Mouse (Mus musculus): ENCODE data around the gene Col20a1. TPM values are rescaled to one million over a fixed set of nuclear protein-coding genes. Genes with fewer than 3 reads are reported as not detected.

Gene Col20a1
- 6.5 and 8.9 TPM in 2 replicates for polyA plus RNA-seq (2012; rRNA removed)

GRCm38 (mm10) chr2:180986449-180986848, at the start of gene Col20a1:
Col20a1 (plus strand) TSS chr2:180986535.

DNA sequence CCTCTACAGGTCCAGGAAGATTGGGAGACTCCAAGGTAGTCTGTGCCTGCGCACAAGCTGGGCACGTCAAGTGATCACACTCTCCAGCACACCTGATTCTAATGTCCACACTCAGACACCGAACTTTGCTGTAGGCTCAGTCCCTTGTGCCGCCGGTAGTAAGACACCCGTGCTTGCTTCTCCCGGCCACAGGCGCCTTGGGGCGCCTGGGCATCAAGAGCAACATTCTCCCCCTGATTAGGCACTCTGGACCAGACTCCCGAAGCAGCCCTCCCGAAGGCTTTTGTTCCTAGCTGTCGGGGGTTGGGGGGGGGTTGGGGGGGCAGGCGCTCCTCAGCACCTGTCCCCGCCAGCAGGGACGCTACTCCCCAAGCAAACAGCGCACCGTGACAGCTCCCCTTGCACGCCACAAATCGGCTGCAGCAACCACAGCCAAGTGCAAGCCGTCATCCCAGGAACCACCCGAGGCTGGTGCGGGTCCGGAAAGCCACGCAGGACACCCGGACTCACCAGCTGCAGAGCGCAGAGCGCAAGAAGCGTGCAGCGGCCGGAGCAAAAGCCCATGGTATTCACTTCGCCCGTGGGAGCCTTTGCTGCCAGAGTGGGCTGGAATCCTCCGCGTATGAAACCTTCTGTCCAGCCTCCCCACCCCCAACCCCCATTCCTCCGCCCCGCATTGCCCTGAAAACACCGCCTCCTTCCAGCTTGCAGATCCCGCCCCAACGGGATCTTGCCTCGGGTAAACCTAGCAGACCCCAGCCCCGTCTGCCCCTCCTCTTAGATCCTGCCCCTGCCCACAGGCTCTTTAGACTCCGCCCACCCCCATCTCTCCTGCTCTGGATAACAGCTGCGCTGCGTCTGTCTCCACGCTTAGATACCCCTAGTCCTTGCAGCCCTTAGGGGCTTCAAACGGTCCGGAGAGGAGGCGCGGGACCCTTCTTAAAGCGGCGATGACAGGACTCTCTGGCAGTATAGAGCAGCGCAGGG, 32.0 kb upstream of the Col20a1 start, which contains the start of gene Nkain4:
Gene Nkain4 (minus strand): TSS at position 639 of the 987 bp plus-strand sequence.

GRCm38 (mm10) chr2:180967010-180967763, 19.1 kb upstream of the Col20a1 start, which contains the start of gene Arfgap1:
Arfgap1 (plus strand) TSS chr2:180967225.

DNA sequence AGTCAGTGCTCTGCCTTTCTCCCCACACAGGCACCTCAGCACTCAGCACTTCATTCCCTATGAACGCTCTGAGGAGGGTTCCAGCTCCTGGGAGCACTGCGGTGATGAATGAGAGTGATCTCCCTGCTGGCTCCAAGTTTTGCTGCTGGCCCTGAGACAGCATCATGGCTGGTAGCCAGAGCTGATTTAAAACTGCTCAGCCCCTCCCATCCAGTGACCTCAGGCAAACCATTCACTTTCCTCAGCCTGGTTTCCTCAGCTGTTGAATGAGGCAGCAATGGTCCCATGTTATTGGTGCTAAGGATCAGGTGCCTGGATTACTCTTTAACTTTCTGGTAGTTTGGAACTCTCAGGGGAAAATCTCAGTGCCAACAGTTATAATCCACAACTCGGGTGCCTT, 57.1 kb downstream of the Col20a1 start, which contains the start of gene Chrna4:
Gene Chrna4 (minus strand): TSS at position 110 of the 400 bp plus-strand sequence.

Other genes starting within 250 kb of the Col20a1 start
- not detected in 2 replicates for gene Bhlhe23, start 209.6 kb upstream of the Col20a1 start, polyA plus RNA-seq (2012; rRNA removed)
- gene Ythdf1, start 65.6 kb upstream of the Col20a1 start, polyA plus RNA-seq (2012; rRNA removed): 24.1 and 40.5 TPM in 2 replicates
- gene Birc7, start 57.5 kb upstream of the Col20a1 start, polyA plus RNA-seq (2012; rRNA removed): not detected in 2 replicates
- 22.7 and 25.8 TPM in 2 replicates for gene Nkain4, start 31.8 kb upstream of the Col20a1 start, polyA plus RNA-seq (2012; rRNA removed)
- 84.7 and 89.5 TPM in 2 replicates for gene Arfgap1, start 19.3 kb upstream of the Col20a1 start, polyA plus RNA-seq (2012; rRNA removed)
- gene Chrna4, start 57.0 kb downstream of the Col20a1 start, polyA plus RNA-seq (2012; rRNA removed): 3.5 and 4.2 TPM in 2 replicates
- 0.19 TPM in 1 of 2 replicates, not detected in the other for gene Kcnq2, start 148.8 kb downstream of the Col20a1 start, polyA plus RNA-seq (2012; rRNA removed)
- 0.16 and 0.44 TPM in 2 replicates for gene Eef1a2, start 170.5 kb downstream of the Col20a1 start, polyA plus RNA-seq (2012; rRNA removed)
- gene Ppdpf, start 200.7 kb downstream of the Col20a1 start, polyA plus RNA-seq (2012; rRNA removed): 126 and 156 TPM in 2 replicates
- gene Ptk6, start 216.3 kb downstream of the Col20a1 start, polyA plus RNA-seq (2012; rRNA removed): 0.07 and 0.08 TPM in 2 replicates
- 0.56 and 1.00 TPM in 2 replicates for gene Srms, start 226.7 kb downstream of the Col20a1 start, polyA plus RNA-seq (2012; rRNA removed)
- 1.4 and 1.8 TPM in 2 replicates for gene Fndc11, start 233.5 kb downstream of the Col20a1 start, polyA plus RNA-seq (2012; rRNA removed)